Mouse (Mus musculus): ENCODE measurements around the gene Ccdc17.

Ccdc17 gene

DNA sequence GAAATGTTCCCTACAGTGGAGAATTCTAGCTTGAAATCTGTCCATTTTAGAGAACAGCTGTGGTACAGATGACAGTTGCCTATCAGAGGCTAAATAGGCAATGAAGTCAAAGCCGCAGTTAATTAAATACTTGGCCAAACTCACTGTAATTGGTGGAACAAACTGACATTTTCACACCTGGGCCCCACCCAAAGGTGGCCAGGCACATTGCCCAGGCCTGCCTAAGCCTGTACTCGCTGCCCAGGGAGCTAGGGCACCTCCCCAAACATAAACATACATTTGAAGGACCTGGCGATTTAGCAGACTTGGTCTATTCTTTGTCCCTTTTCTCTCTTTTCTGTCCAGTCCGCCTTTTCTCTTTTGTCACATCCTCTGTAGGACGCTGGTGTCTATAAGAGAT, at the start of gene Ccdc17:
TSS of gene Ccdc17 (plus strand) at position 276 of the 400 bp plus-strand sequence.
- no peak for DNase-seq (ENCODE audit: extremely low spot score, low spot score)

DNA sequence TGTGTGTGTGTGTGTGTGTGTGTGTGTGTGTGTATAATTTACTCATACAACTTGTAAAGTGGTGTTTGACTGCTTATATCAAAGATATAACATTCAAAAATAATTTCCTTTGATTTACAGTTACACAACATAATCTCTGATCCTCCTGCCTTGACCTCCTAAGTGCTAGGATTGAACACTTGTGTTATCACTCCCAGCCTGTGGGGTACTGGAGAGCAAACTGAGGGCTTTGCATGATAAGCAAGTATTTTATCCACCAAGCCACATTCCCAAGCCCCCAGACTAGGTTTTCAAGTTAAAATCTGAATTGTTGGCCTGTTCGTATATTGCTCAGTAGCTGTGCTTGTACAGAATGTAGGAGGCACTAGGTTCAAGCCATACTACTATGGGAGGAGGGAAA, 46.0 kb upstream of the Ccdc17 start:
- no peak for DNase-seq (ENCODE audit: extremely low spot score, low spot score)

DNA sequence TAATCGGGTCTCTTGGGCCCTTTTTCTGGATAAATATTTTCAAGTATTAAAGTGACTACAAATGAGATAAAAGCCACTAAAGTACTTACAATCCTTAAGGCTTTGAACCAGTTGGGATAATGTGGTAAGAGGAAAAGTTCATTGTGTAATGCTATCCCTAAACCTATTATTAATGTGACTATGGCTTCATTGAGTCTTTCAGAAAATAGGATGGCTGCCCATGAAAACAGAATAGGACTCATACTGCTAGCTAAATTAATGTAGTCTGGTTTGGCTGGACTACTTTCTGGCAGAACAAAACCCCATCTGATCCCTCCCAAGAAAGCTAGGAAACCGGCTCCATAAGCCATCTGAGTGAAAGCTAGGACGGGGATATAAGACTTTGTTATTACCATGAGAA, 43.4 kb upstream of the Ccdc17 start:
- no peak for DNase-seq (ENCODE audit: extremely low spot score, low spot score)

DNA sequence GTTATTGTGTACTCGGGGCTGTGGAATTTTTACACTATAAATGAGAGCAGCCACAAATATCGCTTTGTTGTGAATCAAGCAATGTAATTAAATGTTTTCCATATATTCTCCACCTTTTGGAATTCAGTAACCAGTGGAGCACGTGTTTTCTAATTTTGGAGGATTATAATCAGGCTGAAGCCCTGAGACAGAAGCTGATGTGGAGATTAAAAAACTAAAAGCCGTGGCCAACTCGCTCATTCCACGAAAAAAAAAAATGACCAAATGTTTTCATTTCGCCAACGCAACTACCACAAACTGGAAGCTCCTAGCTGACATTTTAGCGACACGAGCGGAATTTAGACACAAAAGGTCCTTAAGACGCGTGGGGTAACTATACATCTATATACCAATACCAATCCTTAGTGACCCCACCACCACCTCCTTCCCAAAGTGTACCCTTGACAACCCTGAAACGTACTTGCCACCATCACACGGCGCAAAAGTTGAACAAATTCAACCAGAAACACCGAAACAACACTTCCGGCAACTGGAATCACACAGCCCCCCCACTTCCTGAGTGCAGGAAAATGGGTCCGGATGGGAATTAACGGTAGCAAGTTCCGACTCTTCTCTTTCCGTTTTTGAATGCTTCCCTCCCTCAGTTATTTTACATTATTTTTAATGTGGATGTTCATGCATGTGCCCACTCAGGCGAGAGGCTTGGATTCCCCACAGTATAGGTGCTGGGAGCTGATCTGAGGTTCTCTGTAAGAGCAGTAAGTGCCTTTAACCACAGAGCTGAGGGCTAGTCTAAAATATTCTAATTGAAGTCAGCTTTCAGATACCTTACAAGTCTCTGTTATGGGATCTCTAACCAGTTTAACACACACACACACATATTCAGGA, 40.8 kb upstream of the Ccdc17 start, which contains the start of gene Tmem69:
TSS of gene Tmem69 (minus strand) at position 524 of the 888 bp plus-strand sequence.
- DNase-seq (ENCODE audit: extremely low spot score, low spot score) = peak; percentile 80

DNA sequence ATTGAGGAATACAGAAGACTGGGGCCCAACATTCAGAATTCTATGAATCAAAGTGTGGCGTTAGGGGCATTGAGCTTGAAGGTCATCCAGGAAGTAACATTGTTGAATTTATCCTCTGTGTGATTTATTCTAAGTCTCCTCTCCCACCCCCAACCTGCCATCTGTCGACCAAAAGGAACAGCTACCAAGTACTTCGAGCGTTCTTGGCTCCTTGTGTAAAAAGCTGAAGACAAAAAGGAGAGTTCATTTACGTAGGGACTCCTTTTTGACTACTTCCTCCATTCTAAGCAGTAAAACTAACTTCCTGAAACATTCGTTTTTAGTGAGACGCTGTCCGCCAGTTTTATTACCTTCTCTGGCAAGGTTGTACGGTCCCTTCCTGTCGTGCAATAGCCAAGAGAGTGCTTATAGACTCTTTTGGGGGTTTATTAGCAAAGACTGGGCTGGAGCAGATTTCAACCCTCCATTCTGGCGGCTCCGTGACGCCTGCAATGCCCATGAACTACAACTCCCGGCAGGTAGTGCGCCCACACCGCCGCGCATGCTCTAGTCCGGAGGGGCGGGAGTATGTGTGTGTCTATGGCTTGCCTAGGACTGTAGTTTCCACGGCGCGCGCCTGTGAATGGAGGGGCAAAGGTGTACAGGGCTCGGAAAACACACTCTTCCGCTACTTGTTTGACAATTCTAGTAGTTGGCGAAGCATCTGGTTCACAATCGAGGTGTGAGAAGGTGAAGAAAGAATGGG, 39.7 kb upstream of the Ccdc17 start:
- peak; percentile 89 for DNase-seq (ENCODE audit: extremely low spot score, low spot score)

DNA sequence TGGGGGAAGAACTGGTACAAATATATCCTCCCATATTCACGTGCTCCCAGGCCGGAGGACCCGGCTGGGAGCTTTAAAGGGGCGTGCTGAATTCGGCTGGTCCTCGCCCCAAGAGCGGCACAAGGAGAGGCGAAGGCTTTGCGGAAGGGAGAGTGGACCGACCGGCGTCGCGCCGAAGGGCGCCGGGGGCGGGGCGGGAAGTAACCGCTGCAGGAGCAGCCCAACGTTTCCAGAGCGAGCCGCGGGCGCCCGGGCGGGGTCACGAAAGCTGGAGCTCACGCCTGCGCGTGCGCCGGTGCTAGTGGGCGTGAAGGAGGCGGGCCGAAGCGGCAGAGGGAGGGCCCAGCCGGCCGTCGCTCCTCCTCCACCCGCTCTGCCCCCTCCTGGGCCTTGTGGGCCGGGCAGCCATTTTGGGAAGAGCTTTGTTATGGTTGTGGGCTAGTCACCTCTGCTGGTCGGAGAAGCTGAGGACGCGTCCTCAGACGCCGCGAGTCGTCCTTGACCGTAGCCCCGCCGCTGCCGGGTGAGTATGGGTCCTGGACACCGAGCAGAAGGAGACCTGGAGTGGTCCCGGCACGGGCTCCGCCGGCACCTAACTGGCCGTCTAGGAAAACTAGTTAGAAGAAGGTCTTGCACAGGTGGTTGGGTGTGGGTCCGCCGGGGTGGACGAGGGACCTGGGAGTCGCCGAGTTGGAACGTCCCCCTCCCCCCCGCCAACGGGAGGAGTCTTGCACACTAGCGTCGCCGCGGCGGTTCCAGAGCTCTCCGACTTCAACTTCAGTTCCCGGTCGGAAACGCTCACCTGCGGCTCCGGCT, 38.9 kb upstream of the Ccdc17 start, which contains the start of gene Gpbp1l1:
TSS of gene Gpbp1l1 (plus strand) at position 353 of the 816 bp plus-strand sequence.
- DNase-seq (ENCODE audit: extremely low spot score, low spot score) = peak; percentile 98

DNA sequence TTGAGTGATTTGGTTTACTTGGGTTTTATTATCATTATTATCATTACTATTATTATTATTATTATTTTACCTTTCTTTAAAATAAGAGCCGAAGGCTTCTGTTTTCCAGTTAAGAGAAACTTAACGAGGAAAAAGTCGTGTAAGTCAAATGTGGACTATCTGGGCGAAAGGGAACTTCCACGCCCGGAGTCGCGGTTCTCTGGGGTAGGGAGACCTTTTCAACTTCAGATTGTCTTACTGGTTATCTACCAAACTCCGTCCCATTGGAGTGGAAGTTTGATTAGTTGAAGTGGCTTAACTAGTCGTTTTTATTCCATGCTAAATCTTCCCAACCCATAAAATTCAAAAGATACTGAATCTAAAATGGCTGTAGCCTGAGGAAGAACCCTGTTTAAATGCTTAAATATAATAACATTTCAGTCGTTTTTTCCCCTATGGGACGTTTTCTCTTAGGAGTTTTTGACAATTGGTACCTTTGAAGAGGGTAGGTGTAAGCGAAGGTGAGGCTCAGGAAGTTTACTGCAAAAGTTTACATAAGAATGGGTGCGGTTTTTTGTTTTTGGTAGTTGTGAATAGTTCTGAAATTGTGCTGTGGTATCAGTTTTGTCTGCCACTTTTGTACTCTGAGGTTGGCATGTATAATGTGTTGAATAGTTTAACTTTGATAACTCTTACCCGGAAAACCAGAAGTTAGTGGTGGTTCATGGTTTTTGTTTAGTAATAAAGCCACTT, 38.1 kb upstream of the Ccdc17 start:
- peak; percentile 20 for DNase-seq (ENCODE audit: extremely low spot score, low spot score)

DNA sequence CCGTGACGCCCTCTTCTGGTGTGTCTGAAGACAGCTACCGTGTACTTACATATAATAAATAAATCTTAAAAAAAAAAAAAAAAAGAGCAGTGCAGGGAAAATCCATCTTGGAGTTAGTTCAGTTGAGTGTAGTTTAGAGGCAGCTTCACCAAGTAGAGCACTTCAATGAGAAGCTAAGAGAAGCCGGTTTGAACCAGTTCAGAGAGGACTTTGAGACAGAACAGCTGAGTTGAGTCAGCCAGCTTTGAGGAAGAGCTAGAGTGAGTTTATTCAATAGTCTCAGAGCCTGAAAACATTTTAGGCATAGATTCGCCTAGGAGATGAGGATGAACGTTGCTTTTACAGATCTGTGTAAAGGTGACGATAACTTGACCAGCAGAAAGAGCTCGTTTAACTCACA, 661 bp upstream of the Ccdc17 start:
- no peak for DNase-seq (ENCODE audit: extremely low spot score, low spot score)

DNA sequence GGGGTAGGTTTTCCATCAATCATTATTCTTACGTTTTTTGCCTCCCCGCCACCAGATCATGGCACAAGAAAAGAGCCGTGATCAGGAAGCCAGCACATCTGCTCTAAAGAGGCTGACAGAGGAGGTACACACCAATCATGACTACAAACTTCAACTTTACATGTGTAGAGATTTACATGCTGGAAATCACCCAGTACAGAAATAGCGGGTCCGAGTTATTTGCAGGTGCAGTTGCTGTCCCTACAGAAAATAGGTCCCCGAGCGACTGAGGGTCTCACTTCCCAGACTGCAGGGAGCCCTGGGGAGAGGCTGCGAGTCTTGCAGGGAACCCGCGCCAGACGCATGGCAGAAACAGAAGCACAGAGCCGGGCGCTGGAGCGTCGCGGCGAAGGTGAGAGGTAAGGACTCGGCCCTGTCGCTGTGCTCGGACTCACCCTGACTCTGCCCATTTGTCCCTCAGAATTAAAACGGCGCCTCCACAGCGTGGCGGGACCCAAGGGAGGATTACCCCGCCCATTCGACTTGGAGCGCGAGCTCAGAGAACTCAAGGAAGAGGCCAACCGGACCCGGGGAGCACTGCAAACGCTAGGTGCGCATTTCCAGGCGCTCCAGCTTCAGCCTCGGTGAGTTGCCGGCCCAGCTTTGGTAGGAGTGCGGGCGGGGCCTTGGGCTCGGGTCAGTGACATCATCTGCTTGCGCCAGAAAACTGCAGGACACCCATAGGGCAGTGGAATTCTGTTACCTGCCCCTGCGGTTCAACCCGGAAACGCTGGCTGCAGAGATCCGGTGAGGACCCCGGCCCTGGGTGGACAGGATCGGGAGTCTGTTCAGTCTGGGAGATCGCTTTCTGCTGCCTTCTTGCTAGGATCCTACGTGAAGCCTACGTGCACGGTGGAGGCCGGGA, 776 bp downstream of the Ccdc17 start:
- DNase-seq (ENCODE audit: extremely low spot score, low spot score) = peak; percentile 88

DNA sequence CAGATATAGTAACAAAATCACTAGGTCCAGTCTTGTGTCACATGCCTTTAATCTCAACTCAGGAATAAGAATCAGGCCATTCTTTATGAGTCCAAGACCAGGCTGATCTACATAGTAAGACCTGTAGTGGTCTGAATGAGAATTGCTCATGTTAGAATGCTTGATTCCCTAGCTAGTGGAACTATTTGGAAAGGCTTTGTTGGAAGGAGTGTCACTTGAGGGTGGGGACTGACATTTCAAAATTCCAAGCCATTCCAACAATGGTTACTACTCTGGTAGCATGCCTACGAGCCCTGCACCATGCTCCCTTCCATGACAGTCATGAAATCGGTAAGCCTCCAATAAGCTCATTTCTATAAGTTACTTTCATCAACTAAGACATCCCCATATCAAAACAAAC, 16.2 kb downstream of the Ccdc17 start:
- DNase-seq (ENCODE audit: extremely low spot score, low spot score) = no peak

DNA sequence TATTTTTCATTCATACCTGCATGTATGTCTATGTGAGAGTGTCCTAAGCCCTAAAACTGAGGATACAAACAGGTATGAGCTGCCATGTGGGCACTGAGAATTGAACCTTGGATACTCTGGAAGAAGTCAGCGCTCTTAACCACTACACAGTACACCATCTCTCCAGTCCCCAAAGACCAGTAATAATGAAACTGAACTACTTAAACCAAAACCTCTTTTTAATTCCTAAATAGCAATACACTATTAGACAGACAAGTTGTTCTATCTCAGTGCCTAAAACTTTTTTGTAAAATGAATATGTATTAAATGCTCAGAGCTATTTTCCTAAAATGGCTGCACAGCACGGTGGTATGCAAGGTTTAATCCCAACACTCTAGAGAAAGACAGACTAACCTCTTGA, 18.8 kb downstream of the Ccdc17 start:
- no peak for DNase-seq (ENCODE audit: extremely low spot score, low spot score)

DNA sequence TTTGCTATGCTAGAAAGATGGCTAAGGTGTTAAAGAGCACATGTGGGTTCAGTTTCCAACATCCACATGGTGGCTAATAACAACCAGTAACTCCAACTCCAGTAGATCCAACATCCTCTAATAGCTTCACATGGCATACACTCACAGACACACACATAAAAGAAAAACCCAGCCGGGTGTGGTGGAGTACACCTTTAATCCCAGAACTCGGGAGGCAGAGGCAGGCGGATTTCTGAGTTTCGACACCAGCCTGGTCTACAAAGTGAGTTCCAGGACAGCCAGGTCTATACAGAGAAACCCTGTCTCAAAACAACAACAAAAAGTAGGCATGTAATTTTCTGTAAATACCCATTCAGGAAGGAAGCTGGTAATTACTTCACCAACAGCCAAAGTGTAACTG, 28.4 kb downstream of the Ccdc17 start:
- DNase-seq (ENCODE audit: extremely low spot score, low spot score) = no peak

DNA sequence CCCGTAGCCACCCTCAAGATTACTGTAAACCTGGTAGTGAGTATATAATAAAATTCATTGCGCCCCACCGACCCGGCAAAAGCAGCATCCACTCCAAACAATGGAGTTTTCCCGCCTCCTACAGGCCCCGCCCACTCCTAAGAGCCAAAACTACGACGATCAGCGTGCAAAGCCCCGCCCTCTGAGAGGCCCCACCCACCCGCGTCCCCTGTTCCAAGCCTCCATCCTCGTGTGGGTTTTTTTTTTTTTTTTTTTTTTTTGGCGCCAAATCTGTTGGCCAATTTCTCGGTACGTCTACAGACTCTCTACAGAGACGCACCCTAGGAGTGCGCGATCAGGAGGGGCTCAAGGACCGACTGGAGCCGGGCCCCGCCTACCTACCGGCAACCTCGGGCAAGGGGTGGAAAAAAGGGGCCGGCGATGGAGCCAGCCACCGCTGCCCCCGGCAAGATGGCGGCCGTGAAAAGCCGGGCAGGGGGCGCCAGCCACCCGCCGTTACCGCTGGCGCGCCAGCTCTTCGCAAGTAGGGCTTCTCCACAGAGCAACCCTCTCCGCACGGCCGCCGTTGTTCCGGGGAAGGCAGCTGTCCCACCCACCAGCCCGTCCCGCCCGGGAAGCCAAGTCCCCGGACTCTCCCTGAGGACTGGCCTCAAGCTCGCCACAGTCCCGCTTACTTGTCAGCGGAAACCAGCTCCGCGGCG, 30.4 kb downstream of the Ccdc17 start:
- peak; percentile 92 for DNase-seq (ENCODE audit: extremely low spot score, low spot score)

DNA sequence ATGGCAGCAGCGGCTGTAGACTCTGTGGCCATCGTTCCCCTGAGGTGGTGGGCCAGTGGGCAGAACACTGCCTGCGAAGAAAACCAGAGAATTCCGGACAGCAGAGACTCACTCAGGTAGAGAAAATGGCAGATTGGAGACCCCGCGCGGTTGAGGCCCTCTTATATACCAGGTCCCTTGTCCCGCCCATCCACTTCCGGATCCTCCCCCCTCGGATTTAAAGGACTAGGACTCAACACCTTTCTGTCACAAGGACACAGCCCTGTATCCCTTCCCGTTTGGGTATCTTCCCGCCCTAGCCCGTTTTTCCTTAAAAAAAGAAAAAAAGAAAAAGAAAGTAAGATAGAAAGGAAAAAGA, 30.9 kb downstream of the Ccdc17 start:
- peak; percentile 96 for DNase-seq (ENCODE audit: extremely low spot score, low spot score)

DNA sequence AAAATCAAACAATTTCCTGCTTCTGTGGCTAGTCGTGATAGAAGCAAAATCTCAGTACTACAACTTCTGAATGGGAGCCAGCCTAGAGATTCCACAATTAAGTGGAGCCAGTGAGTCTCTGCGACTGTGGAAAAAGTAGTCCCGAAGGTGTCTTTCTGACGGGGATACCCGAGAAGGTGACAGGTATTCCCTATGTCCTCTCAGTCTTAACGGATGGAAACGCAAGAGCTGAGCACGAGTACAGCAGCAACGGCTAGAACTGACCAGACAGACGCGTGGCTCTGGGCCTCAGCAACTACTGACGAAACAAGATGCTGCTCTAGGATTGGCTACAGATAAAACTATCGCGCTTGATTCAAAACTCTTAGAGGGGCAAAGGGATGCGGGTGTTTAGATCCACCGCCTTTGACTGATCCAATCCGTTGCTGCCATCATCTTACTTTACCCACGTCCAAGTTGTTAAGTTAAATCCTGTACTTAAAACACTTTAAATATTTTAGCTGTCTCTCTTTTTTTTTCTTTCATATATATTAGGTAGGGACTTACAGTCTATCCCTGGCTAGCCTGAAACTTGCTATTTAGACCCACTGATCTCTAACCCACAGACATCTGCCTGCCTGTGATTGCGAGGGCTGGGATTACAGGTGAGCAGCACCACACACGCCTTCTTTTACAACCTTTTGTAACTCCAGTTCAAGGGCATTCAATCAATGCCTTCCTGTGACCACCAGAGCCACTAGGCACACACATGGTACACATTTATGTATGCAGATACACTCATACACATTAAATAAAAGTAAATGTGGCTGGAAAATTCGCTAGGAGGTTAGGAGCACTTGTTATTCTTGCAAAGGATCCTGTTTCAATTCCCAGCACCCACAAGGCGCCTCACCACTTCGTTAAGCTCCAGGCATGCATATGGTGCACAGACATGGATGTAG, 31.5 kb downstream of the Ccdc17 start, which contains the start of gene Nasp:
TSS of gene Nasp (minus strand) at position 220 of the 941 bp plus-strand sequence.
- peak; percentile 81 for DNase-seq (ENCODE audit: extremely low spot score, low spot score)

DNA sequence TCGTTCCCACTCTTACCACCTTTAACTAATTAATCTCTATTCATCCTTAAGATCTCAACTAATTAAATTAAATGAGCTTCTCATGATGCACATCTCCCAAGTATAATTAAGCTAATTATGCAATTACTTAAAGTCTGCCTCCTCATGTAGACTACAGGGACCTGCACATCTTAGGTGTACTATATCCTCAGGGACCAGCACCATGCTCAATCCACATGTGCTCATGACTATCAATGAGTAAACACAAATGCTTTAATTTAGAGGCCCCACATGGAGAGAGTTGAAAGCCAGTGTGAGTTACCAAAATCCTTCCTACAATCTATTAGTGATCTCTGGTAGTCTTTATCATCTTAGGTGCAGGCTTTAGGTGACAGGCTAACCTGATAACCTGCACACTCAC, 38.7 kb downstream of the Ccdc17 start:
- no peak for DNase-seq (ENCODE audit: extremely low spot score, low spot score)

DNA sequence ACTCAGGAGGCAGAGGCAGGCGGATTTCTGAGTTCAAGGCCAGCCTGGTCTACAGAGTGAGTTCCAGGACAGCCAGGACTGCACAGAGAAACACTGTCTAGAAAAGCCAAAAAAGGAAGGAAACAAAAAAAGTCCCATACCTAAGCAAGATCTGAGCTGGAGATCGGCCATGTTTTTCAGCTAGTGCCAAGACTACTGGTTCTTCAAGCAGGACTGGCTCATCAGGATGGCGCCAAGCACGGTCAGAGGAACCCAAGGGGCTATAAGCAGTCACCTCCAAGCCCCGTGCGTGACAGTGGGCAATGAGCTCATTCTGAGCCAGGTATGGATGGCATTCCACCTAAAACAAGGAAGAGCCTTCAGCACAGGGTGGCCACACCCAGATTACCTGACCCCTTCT, 42.4 kb downstream of the Ccdc17 start:
- DNase-seq (ENCODE audit: extremely low spot score, low spot score) = no peak

DNA sequence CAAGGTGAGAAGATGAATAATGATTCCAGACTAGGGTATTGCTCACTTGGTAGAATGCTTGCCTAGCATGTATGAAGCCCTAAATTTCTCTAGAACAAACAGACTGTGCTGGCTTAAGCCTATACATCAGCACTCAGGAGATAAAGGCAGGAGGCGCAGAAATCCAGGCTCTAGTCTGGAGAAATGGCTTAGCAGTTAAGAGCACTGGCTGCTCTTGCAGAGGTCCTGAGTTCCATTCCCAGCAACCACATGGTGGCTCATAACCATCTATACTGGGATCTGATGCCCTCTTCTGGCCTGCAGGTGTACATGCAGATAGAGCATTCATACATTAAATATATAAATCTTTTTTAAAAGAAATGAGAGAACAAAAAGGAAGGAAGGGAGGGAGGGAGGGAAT, 45.6 kb downstream of the Ccdc17 start:
- no peak for DNase-seq (ENCODE audit: extremely low spot score, low spot score)
